Mouse (Mus musculus) ovary, postnatal 14 days (tissue): Measurements from ENCODE around the gene Klc3.

Experiments used
- DNase-seq: peaks from one replicate; pipeline ENCODE4 v3.0.0; 2022; ENCODE audit warnings: low spot score

The Klc3 gene

GRCm38 (mm10) chr7:19409753-19410152 lies 5.8 kb upstream of the Klc3 start:
- no peak for DNase-seq

GRCm38 (mm10) chr7:19405417-19405816 lies 1.5 kb upstream of the Klc3 start:
- DNase-seq: peak; percentile 81

DNA sequence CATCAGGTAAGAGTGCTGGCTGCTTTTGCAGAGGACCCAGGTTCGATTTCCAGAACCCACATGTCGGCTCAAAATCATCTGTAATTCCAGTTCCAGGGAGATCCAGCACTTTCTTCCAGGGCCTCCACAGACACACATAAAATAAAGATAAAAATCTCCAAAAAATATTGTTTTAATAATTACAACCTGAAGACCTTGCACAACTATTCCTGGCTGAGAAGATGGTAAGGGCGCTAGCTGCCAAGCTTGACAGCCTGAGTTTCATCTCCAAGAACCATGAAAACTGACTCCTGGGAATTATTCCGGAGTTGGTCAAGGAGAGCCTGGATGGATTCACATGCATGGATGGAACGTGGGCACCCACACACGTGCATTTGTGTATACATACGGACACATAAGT lies 572 bp upstream of the Klc3 start, which contains the start of gene Ckm:
Gene Ckm, plus strand, starts transcription at position 301 of the 400 bp plus-strand sequence.
- no peak for DNase-seq

GRCm38 (mm10) chr7:19402535-19403112 lies 1.3 kb downstream of the Klc3 start:
- DNase-seq: no peak

- DNase-seq: no peak
Observed at GRCm38 (mm10) chr7:19400946-19401345, 3.0 kb downstream of the Klc3 start.

DNA sequence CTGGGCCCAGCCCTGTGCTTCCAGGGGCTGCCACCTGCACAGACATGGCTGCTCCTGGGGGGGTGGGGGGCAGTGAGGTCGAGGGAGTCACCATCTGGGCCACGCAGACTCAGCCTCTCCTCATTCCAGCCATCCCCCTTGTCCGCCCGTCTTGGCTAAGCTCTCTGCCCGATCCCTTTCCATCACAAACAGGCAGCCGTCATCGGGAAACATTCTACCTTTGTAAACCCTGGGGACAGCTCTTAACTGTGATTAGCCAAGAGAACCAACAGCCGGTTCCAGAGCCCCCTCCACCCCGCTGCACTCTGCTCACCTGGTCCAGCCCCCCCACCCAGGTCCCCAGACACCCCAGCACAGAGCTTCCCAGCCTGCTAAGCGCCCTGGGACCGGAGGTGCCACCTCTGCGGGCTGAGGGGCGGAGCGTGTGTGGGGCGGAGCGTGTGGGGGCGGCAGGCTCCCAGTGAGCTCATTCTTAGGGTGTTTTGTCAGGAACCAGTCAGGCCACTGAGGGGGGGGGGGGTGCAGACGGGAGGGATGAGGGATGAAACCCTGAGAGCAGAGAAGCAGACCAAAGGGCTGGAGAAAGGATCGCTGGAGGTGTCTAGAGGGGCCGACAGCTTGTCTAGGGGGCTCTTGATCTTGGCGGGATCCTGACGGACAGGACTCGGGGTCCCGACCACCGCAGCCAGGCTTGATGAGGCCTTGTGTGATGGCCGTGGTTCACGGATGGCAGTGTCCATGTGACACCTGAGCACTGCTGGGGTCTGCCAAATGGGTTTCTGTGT lies 4.2 kb downstream of the Klc3 start:
- DNase-seq: peak; percentile 27

DNA sequence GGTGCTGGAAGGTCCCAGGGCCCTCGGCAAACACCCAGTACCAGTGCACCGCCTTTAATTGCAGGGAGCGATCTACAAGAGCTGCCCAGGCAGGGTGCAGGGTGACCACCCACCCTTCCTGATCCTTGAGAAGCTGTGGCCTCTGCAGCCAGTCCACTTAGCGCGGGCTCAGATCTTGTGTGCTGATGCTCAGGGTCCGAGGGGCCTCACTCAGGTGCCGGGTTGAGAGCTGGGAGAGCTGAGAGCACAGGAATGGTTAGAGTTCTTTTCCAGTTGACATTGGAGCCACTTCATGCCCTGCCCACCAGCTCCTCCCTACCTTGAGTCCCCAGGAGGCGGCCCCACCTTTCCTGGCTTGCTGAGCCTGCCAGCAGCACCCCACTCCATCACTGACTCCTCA lies 9.4 kb downstream of the Klc3 start:
- DNase-seq: no peak

GRCm38 (mm10) chr7:19388699-19389413 lies 15.0 kb downstream of the Klc3 start:
- no peak for DNase-seq

- DNase-seq: no peak
Observed at GRCm38 (mm10) chr7:19383708-19384107, 20.2 kb downstream of the Klc3 start.

- no peak for DNase-seq
Observed at GRCm38 (mm10) chr7:19382166-19382541, 21.8 kb downstream of the Klc3 start.

DNA sequence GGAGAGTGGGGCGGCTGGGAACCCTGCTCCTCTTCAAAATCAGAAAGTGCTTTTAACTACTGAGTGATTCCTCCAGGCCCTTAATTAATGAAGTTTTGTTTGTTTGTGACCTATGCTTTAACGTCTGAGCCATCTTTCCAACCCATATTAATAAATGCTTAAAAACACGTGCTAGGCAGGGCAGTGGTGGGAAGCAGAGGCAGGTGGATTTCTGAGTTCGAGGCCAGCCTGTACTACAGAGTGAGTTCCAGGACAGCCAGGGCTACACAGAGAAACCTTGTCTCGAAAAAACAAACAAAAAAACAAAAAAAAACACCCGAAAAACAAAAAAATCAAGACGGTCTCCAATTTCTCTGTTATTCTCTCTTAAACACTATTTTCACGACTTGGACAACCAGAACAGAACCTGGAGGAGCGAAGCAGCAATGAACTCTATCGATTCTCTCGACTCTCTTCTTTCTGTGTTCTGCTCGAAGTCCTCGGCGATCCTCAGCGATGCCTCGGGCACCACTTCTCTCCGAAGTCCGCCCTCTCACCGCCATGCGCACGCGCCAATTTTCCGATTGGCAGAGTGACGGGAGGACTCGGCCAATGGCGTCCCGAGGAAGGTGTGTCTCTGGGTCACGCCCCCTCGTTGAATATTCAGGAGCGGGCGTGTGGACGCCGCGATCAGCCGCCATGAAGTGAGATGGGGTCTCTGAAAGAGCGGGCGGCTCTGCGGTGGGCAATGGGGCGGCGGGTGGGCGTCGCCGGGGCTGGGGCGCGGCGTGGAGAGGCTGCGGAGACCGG lies 22.3 kb downstream of the Klc3 start, which contains the start of gene Ercc2:
Gene Ercc2, plus strand, starts transcription at position 634 of the 789 bp plus-strand sequence.
- peak; percentile 99 for DNase-seq

DNA sequence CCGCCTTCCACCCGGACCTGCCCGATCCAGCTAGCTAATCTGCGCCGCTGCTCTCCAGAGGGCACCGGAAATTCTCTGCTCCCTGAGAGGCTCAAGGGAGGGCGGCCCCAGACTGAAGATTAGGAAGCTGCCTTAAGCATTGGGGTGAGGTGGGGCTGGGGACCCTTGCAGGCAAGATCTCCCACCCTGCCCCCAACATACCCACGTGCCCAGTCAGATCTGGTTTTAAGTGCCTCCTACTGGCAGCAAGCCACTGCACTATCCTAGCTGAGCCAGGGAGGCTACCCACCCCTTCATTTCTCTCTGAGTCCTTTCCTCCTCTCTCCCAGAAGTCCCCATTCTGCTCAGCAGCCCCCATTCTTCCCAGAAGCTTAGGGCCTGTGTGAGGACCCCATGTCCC lies 25.9 kb downstream of the Klc3 start:
- no peak for DNase-seq

GRCm38 (mm10) chr7:19376019-19376418 lies 27.9 kb downstream of the Klc3 start:
- no peak for DNase-seq

DNA sequence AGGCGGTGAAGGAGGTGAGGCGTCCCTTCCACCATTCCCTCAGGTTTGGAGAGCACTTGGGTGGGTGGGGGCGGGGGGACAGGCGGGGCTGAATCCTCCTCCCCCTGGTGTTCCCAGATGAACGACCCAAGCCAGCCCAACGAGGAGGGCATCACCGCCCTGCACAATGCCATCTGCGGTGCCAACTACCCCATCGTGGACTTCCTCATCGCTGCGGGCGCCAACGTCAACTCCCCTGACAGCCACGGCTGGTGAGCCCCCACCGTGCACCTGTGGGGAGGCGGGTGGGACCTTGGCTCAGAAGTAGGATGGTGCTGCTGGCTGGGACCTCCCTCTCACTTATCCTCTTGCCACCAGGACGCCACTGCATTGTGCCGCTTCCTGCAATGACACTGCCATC lies 28.5 kb downstream of the Klc3 start:
- DNase-seq: no peak

- no peak for DNase-seq
Observed at GRCm38 (mm10) chr7:19373367-19373766, 30.5 kb downstream of the Klc3 start.

DNA sequence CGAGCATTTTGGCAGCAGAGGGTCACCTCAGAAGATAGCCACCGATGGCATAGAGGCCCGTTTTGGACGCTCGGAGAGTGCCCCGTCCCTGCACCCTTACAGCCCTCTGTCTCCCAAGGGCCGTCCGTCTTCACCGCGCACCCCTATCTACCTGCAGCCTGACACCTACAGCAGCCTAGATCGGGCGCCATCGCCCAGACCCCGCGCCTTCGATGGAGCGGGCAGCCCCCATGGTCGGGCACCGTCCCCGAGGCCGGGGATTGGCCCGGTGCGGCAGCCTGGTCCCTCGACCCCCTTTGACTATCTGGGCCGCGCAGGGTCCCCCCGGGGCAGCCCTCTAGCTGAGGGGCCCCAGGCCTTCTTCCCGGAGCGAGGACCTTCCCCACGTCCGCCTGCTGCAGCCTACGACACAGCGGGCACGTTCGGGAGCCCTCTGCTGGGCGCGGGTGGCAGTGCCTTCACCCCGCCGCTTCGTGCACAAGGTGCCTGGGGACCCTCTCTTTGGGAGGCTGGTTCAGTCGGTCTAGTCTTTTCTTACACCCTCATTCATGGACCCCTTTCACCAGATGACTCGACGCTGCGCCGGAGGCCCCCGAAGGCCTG lies 34.0 kb downstream of the Klc3 start:
- DNase-seq: peak; percentile 57

- peak; percentile 42 for DNase-seq
Observed at GRCm38 (mm10) chr7:19368380-19368779, 35.5 kb downstream of the Klc3 start.

DNA sequence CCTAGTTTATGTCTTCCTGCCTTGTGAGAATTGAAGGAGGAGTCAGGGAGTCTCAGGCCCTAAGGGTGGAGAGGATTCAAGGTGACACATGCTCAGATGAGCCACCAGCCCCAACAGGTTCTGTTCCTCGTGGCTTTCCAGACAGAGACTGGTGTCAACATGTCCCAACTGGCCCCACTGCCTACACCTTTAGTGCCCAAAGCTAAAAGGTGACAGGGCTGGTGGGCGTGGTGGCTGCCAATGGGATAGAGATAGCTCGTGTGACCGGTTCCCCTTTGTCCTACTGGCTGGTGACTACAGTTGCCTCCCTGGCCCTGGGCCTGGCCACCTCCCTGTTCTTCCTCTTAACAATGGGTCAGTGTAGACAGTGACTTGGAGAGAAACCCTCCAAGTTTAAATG lies 38.5 kb downstream of the Klc3 start:
- no peak for DNase-seq

DNA sequence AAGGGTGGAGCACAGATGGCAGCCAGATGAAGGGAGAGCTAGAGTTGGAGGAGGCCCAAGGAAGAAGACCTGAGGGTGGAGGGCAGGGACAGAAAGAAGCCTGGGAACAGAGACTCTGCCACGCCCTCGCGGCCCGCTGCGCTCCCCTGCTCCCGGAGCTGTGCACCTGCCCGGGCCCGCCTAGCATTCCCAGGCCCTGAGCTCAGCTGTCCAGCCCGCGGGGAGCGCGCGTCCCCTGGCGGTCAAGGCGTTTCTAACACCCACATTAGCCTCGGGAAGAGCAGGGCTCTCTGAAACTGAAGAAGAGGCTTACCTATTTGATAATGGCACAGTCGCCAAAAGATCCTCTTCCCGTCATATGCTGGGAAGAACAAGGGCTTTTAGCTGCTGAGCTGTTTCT lies 40.0 kb downstream of the Klc3 start:
- peak; percentile 56 for DNase-seq

GRCm38 (mm10) chr7:19362276-19362675 lies 41.6 kb downstream of the Klc3 start:
- DNase-seq: no peak

GRCm38 (mm10) chr7:19361720-19362119 lies 42.2 kb downstream of the Klc3 start:
- peak; percentile 55 for DNase-seq

- peak; percentile 74 for DNase-seq
Observed at GRCm38 (mm10) chr7:19360944-19361343, 43.0 kb downstream of the Klc3 start.
